Mouse (Mus musculus) heart, adult 18-20 months (tissue): ENCODE measurements around the gene Bcl11a. TPM values are rescaled to one million over a fixed set of nuclear protein-coding genes. Genes with fewer than 3 reads are reported as not detected.

Experiments
- DNase-seq, 2 experiments: peaks; one replicate each; pipeline ENCODE4 v3.0.0; 2021 to 2022; ENCODE audit warnings: mixed read lengths in 1 of 2
- long read RNA-seq, 2 experiments: library from polyadenylated mRNA; stranded (forward); transcript quantifications; one replicate each; pipeline ENCODE4 v2.0.0; 2021
- total RNA-seq, 2 experiments: library from RNA; stranded (reverse); gene quantifications; 2 replicates each; pipeline ENCODE4 v1.2.3; 2021

Gene Bcl11a
- total RNA-seq: 1 to 10 TPM; 2.1 to 2.6 TPM
- long read RNA-seq, experiment 1, full-length matches to known transcripts: 4 of 4 reads
- long read RNA-seq, experiment 1, partial matches to known transcripts: 0 of 4 reads
- long read RNA-seq, experiment 1, other reads (novel, unspliced or antisense): 0 of 4 reads
- long read RNA-seq, experiment 2: 0 reads

DNA sequence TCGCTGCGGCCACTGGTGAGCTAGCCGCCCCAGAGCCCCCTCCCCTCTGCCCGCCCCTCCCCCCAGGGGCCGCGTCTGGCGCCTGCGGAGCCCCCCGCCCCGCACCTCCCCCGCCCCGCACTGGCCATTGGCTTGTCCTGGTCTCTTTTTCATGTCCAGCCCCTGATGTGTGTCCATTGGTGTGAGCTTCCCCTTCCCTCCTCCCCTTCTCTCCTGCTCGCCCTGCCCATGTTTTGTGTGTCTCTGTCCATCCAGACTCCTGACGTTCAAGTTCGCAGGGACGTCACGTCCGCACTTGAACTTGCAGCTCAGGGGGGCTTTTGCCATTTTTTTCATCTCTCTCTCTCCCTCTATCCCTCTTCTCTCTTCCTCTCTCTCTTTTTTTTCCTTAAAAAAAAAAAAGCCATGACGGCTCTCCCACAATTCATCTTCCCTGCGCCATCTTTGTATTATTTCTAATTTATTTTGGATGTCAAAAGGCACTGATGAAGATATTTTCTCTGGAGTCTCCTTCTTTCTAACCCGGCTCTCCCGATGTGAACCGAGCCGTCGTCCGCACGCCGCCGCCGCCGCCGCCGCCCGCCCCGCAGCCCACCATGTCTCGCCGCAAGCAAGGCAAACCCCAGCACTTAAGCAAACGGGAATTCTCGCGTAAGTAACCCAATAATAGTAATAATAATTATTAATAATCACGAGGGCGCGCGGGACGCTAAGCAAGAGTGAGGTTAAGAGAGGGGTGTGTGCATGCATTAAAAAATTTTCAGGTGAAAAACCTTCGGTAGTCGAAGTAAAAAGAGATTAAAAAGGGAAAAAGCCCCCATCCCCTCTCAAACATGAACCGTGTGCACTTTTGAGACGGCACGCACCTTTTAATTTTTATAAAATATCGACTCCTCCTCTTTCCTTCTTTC is at the start of gene Bcl11a:
Gene Bcl11a (plus strand): TSS at position 262 of the 911 bp plus-strand sequence.
- DNase-seq: peak; percentile 57 to 58

DNA sequence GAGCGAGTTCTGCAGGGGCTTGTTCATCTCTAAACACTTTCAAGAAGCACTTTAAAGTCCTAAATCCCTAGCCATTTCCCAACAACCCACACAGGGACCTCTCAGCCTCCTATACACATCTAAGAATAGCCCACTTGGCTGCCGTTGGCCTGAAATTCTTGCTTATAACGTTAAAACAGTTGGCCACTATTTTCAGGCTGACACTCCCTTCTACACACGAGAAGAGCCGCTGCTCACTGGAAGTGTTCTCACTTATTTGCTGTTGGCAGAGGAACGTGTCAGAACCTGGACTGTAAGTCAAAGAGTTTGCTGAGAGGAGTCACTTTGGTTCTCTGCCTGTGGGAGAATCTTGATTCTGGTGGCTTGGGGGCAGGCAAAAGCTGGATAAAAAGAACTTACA is 33.8 kb upstream of the Bcl11a start:
- no peak for DNase-seq

DNA sequence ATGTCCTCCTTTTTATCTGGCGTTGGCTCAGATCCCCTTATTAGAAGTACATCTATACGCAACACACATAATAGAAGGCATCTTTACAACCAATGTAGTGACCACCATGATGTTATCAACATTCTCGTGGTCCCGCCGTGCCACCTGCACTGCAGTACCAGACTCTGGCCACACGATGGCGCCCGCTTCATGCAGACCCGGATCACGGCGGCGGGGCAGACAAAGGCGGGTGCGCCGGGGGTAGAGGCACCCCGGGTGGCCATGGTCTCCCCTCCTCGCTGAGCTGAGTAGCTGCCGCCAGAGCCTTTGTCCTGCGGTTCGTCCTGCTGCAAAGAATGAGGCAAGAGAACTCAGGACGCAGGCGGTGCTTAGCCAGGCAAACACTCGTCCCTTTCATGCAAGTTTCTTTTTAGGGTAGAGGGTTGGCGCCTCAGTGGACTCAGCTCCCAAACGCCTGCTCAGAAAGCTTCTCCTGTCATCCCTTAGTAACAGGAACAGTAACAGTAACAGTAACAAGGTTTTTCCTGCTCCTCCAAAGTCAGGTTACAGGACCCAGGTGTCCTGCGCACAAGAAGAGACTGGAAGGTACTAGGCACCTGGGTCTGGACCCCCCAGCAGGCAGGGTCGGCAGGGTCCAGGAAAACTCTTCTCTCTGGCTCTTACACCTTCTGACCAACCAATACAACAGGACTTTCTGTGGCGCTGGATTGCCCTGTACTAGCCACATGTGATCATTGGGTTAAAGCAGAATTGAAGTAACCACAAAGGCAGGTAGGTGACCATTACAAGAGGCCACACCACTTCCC is 28.4 kb upstream of the Bcl11a start:
- DNase-seq: peak; percentile 41 to 87

DNA sequence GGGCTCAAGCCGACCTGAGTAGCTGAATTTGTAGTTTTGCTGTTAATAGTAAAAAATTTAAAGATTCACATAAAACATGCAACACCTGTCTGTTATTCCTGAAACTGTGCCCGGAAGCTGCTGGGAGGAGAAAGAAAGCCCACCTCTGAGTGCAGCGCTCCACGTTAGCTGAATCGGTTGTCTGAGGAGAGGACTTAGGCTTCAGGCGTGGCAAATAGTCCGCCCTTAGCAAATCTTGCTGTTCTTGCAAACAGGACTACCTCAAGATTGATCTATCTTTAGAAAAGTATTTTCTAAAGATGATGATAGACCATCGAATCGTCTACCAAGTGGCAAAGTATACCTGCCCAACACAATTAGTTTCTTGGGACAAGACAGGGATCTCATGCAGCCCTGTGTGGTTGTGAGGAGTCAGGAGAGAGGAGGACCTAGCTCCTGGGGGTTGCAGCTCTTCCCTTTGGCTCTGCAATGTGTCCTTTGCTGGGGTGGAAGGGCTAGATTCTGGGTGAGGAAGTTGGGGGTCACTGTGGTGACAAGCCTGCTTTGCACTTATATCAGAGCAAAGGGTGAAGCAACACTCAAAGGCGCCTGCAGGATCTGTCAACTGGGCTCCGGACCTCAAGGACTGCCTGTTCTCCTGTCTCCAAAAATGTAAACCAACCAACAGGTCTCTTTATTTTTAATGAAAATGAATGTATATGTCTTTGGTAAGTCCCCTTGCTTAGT is 27.7 kb upstream of the Bcl11a start:
- no peak for DNase-seq

DNA sequence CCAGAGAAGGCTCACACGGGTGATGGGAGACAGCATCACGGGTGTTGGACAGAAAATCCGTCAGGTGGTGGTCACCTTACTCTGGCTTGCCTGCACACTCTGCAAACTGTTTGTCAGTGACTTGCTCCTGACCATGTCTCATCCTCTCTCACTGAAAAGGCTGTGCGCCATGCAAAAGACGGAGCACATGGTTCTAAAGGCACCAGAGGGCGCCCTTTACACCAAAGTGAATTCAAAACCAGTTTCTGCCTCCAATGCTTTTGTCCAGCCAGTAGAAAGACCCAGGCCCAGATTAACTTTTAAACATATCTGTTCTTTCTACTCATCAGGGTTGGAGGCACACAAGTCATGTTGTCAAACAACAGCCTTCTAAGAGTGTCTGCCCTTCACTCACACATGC is 25.0 kb upstream of the Bcl11a start:
- DNase-seq: no peak

DNA sequence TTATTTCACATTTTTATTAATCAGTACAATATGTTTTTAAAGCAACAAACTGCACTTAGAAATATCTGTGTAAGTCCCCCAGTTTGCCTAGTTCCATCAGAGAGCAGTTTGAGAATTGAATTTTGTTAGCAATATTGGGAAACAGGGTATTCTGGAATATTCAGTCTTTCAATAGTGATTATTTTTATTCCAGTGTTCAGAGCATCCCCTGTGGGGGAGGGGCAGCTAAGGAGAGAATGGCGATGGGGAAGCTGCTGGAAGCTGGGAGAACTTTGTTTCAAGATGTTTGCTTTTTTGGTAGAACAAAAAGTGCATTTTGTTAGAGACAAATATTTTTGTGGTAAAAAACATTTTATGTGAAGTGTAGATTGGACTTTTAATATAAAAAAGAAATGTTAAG is 18.7 kb upstream of the Bcl11a start:
- no peak for DNase-seq

DNA sequence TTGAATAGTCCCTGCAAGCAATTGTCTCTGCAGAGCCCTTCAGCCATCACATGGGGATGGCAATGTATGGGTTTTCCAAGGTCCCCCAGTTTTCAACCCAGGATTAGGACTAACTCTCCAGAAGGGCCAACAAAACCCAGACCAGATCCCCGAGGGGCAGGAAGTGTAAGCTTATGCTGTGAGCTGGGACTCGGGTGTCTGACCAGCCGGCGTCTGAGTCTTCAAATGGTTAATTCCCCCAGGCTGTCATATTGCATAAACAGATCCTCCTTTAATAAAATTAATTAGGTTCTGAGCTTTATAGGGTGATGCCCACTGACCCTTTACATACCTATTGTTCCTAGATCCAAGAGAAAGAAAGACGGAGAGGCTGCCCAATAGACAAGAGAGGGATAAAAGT is 17.4 kb upstream of the Bcl11a start:
- no peak for DNase-seq

DNA sequence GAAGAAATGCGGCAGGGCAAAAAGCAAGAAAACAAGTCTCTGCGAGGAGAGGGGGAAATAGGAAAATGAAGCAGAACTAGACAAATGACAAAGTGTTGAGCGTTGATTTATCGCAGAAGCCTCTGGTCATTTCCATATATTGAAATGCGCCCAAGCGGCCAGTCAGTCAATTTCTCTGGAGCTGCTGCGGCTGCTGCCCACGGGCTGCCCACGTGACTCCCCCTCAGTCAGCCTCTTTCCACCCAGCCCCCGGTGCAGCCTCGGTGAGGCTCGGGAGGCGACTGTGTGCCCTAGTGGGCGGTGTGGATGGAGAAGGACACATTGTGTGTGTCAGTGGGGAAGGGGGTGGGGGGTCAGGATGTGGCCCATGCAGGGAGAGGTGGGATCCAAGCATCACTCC is 16.0 kb upstream of the Bcl11a start:
- no peak for DNase-seq

DNA sequence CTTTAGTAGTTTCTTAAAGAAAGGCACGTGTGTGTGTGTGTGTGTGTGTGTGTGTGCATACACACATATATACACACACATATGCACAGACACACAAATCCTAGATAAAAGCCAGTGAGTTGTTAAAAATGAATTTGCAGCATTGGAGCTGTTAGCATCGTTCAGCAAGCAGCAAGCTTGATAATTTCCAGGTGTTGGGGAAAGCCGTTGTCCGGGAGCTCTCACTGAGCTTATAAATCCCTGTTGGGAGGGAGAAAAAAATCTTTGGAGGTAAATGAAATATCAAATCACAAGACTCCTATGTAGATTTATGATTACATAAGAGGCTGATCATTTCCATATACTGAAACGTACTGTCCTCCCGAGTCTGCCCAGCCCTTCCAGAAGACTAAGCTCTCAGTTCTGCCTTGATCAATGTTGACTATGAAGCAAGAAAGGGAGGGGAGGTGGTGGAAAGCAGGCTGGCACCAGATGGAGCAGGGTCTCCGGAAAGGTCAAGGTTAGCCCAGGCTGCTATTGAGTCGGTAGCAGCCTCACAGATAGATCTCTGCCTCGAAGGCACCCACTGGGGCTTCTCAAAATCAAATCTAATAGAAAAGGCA is 15.3 kb upstream of the Bcl11a start:
- DNase-seq: no peak

DNA sequence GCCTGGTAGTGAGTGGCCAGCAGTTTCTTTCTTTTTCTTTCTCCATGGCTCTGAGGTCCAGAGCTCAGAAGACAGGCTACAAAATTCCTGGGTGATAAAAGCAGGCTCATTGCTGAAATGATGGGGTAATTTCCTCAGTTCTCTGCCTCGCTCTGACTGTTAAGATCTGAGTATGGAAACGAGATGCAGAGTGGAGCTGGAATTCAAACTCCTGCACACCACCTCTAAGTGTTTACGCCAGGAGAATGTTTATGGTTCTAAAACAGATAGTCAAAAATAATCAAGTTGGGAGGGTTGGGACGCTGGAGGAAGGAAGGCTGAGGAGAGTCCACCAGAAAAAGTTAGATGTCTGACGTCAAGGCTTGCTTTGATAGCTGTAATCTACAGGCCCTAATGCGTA is 13.6 kb upstream of the Bcl11a start:
- DNase-seq: no peak

DNA sequence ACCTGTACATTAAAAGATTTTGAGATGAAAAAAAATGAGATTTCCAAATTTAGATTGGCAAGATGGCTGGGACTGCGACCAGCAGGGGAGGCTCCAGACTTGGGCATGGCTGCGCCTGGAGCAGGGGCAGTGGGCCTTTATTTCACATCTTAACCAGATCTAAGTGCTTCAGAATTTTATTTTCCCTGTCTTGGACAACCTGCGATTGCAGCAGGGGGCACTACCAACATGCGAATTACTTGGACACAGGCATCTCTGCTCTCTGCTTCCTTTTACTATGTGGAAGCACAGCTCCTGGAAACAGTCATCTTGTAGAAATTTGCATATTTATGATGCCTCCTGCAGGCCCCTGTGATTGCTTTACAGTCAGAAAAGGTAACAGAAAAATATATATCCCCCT is 12.5 kb upstream of the Bcl11a start:
- no peak for DNase-seq

DNA sequence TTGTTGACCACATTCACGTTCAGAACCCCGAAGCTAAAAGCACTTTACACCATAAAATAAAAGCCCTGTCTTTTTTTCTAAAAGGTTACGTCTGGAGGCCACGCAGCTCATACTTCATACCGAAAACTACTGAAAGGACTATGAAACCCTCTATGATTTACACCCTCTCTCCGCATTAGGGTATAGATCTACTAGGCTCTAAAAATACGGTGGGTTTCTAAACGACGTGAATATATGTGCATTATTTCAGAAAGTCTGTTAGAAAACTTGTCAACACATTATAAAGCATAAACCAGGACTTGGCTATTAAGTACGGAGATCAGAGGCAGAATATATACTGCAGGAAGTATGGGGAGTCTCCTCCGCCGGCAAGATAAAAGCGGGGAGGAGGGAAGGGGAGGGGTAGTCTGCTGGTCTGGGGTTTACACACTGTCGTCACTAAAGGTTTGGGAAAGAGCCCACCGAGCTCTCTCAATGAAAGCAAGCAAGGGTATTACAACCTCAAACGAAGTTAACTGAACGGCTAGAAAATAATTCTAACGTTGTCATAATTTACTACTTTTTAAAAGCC is 3.8 kb upstream of the Bcl11a start:
- DNase-seq: no peak

DNA sequence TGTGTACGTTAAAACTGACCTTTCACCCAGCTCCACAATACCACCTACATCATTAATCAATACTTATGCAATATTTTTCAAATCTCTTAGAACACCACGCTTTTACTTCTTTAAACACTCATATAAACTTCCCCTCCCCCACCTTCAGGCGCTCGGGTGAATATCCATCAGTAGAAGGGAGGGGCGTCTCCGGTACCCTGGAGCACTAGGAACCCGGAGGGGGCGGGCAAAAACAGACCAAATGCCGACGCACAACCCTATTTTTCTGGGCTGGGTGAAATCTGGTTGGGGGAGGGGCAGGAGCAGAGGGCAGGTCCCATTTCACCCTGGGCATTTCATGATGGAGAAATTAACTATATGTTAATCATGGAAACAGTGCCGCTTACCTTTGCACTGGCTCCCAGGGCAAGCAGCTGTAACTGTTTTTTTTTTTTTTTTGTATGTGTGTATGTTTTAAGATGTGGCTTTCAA is 3.2 kb upstream of the Bcl11a start, which contains the start of gene A830031A19Rik:
Gene A830031A19Rik (minus strand): TSS at position 421 of the 471 bp plus-strand sequence.
- no peak for DNase-seq

DNA sequence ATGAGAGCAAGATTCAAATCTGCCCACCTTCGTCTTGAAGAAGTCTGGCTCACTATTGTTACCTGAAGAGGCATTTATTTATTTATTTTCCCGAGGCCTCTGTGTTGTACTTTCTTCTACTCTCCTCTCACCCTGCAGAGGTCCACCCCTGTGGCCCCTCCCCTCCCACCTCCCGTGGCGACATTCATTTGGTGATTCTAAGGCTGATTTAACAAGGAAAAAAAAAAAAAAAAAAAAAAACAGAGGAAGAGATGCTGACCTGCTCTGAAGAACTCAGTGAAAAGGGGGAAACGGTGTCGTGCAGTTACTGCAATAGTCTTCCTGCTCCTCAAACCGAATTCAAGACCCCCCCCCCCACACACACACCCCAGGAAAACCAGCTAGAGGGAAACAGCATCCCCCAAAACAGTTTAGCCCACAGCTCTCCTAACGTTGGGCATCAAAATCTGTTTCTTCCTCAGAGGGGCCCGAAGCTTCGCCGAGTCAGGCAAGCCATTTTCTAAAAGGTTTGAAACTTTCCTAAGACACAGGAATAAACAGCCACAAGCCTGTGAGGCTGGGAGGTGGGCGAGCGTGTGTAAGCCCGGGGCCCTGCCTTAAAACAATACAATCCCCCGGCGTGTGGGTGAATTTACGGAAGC is 2.2 kb upstream of the Bcl11a start:
- no peak for DNase-seq

DNA sequence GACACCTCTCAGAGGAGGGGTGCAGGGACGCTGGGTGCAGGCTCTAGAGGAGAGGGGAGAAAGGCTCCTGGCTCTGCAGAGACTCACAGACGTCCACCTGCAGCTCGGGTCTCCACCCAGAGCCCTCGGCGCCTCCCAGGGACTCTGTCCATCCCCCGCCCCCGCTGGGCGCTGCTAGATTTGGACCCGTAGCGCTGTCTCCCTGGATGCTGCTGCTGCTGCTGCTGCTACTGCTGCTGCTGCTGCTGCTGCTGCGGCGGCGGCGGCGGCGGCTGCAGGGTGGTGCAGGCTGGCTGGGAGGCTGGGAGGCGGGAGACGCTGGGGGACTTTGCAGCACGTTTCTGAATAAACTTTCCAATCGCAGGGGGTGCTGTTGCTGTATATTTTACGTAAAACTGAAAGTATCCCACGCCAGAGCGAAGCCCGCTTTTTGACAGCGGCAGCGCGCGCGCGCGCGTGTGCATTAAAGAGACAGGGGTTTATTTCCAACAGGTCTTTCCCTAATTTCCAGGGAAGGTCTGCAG is 1.7 kb upstream of the Bcl11a start:
- peak; percentile 38 to 57 for DNase-seq

DNA sequence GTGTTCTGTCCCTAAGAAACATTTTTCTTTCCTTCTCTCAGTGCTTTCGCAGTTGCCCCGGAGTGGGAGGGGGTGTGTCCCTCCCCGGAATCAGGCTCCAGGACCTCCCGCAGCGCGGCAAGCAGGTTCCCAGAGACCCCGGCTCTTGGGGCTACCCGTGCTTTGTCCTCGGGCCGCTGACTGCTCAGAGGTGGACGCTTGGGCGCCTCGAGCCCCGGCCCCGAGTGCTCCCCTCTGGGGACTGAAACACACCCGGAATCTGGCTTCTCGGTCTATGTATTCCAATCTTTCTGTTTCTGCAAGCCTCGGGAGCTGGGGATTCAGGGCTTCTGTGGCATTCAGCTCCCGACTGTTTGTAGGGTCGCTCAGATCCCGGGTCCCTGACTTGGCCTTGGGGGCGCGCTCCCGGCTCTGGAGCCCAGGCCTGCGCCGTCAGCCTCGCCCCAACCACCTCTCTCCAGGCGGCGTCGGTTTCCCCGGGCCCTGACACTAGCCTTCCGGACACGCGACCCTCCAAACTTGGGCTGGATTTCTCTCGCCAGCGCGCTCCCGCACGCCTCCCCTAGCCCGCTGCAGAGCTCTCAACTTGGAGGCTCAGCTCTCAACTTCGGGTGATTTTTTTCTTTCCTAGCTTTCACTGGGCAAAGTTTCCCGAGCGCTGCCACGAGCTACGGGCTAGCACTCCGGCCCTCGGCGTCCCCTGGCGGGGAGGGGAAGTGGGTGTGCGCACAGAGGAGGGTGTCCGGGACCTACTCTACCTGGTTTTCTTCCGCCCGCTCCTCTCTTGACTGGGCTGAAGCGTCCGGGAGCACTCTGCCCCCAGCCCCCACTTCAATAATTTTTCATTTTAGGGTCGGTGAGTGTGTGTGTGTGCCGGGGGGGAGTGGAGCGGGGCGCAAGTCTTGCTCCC is 780 bp upstream of the Bcl11a start:
- peak; percentile 46 to 70 for DNase-seq

DNA sequence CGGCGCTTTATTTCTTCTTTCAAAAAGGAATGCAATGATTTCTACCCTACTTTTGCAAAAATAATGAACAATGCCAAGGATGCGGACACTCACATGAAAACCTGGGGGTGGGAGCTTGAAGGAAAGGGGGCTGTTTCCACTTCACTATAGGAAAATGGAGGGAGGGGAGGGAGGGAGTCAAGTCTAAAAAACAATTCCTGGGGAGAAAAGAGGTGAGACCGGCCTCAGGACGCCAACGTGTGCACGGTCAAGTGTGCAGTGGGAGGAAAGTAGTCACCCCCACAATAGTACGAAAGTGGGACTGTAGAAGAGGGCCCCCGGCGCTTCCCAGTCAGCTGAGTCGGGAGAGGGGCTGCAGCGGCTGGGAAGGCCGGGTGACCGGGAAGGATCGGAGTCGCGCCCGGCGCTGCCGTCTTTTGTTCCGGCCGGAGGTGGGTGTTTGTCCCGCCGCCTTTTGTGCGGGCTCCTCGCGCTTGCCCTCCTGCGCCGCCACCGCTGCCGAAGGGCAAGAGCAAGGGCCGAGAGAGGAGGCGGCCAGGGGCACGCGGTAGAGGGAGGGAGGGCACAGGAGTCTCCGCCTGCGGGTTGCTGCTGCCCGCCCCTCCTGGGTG is 955 bp downstream of the Bcl11a start:
- DNase-seq: peak; percentile 45 to 57
